Mouse (Mus musculus) ES-Bruce4 (cell line): ENCODE results near the gene Atp6v1f. TPM values are rescaled to one million over a fixed set of nuclear protein-coding genes. Genes with fewer than 3 reads are reported as not detected.

Experiments used
- H3K27ac ChIP-seq: 2 replicates; pipeline ENCODE4 v1.5.1; 2012; ENCODE audit warnings: low read length, inconsistent platforms; ENCODE audit not compliant: insufficient read depth
- H3K27me3 ChIP-seq: 2 replicates; pipeline ENCODE4 v1.6.1; 2012; ENCODE audit warnings: mild to moderate bottlenecking, low read length, inconsistent platforms; ENCODE audit not compliant: control insufficient read depth, poor library complexity, insufficient read depth, severe bottlenecking
- H3K36me3 ChIP-seq: 2 replicates; pipeline ENCODE4 v1.6.1; 2012; ENCODE audit warnings: inconsistent platforms, mild to moderate bottlenecking, low read length, moderate library complexity; ENCODE audit not compliant: control insufficient read depth, poor library complexity, insufficient read depth, severe bottlenecking
- H3K4me1 ChIP-seq: one replicate; pipeline ENCODE4 v1.8.1; 2011; ENCODE audit warnings: low read length; ENCODE audit not compliant: control insufficient read depth, insufficient read depth
- H3K4me3 ChIP-seq: 2 replicates; pipeline ENCODE4 v1.5.1; 2011; ENCODE audit warnings: low read depth, mild to moderate bottlenecking, low read length
- H3K9ac ChIP-seq: 2 replicates; pipeline ENCODE4 v1.6.1; 2012; ENCODE audit warnings: low read depth, mild to moderate bottlenecking, inconsistent platforms; ENCODE audit not compliant: poor library complexity, severe bottlenecking
- H3K9me3 ChIP-seq: replicated peaks from 2 replicates; pipeline ENCODE4 v1.6.1; 2012; ENCODE audit warnings: mild to moderate bottlenecking, low read length, inconsistent platforms; ENCODE audit not compliant: control insufficient read depth, poor library complexity, insufficient read depth, severe bottlenecking
- CTCF ChIP-seq: IDR thresholded peaks from one replicate; pipeline ENCODE4 v1.8.1; 2011; ENCODE audit warnings: low read depth, low read length
- EP300 ChIP-seq: IDR thresholded peaks from 2 replicates; pipeline ENCODE4 v1.6.1; 2011; ENCODE audit warnings: low read depth, low read length; ENCODE audit not compliant: insufficient read depth
- POLR2A ChIP-seq: IDR thresholded peaks from one replicate; pipeline ENCODE4 v1.8.1; 2011; ENCODE audit warnings: low read length; ENCODE audit not compliant: insufficient read depth
- polyA plus RNA-seq: library from polyadenylated mRNA; stranded (reverse); fragments of >200 nt; gene quantifications from 2 replicates; pipeline ENCODE4 v1.2.4, GENCODE M21; 2011; ENCODE audit warnings: low read depth; ENCODE audit not compliant: missing spikeins, insufficient read depth, insufficient read length

Atp6v1f gene
- polyA plus RNA-seq, 1 experiment = 142 TPM

GRCm38 (mm10) chr6:29431473-29431872, 36.0 kb upstream of the Atp6v1f start:
- Histone ChIP-seq H3K27me3 (peaks cover 2% of the 10 kb centered on the region; the same call in 1 of the 2 replicates), H3K9ac (no peak overlapping the region)

GRCm38 (mm10) chr6:29432156-29432555, 35.4 kb upstream of the Atp6v1f start:
- Histone ChIP-seq H3K9ac (no peak overlapping the region), H3K4me1 (peaks cover 8% of the 10 kb centered on the region), H3K36me3 (no peaks in the 10 kb centered on the region), H3K4me3 (no peak overlapping the region), H3K27ac (no peak overlapping the region), H3K9me3 (no peaks in the 10 kb centered on the region), H3K27me3 (peaks cover 2% of the 10 kb centered on the region; the same call in 1 of the 2 replicates)
- TF ChIP-seq EP300 (no peak), CTCF (no peak), POLR2A (no peak)

More at GRCm38 (mm10) chr6:29431473-29431872, 36.0 kb upstream of the Atp6v1f start:
- Histone ChIP-seq H3K4me1 (peaks cover 8% of the 10 kb centered on the region), H3K9me3 (no peaks in the 10 kb centered on the region), H3K27ac (no peak overlapping the region), H3K36me3 (no peaks in the 10 kb centered on the region), H3K4me3 (no peak overlapping the region)
- no peak for TF ChIP-seq POLR2A
- no peak for TF ChIP-seq EP300
- no peak for TF ChIP-seq CTCF

- Histone ChIP-seq H3K4me1 (peaks cover 8% of the 10 kb centered on the region), H3K36me3 (no peaks in the 10 kb centered on the region), H3K9me3 (no peaks in the 10 kb centered on the region), H3K27ac (no peak overlapping the region), H3K9ac (peak overlapping the region; percentile 60), H3K27me3 (peaks cover 2% of the 10 kb centered on the region; the same call in 1 of the 2 replicates), H3K4me3 (no peak overlapping the region)
- TF ChIP-seq CTCF (no peak), POLR2A (no peak), EP300 (no peak)
Observed at GRCm38 (mm10) chr6:29432676-29433037, 34.9 kb upstream of the Atp6v1f start.

GRCm38 (mm10) chr6:29433038-29433803, 34.3 kb upstream of the Atp6v1f start, which contains the start of gene Flnc:
Gene Flnc (plus strand): TSS chr6:29433256.
- Histone ChIP-seq H3K4me3 (peak within 1 kb of the TSS; percentile 66), H3K36me3 (no peaks in the 10 kb centered on the region), H3K4me1 (peaks cover 8% of the 10 kb centered on the region), H3K27me3 (peaks cover 2% of the 10 kb centered on the region; the same call in 1 of the 2 replicates), H3K9me3 (no peaks in the 10 kb centered on the region), H3K9ac (peak within 1 kb of the TSS; percentile 60), H3K27ac (no peak within 1 kb of the TSS)
- no peak for TF ChIP-seq POLR2A
- TF ChIP-seq CTCF = no peak
- no peak for TF ChIP-seq EP300

- Histone ChIP-seq H3K27me3 (peaks cover 2% of the 10 kb centered on the region; the same call in 1 of the 2 replicates), H3K27ac (no peak overlapping the region), H3K4me3 (peak overlapping the region; percentile 66), H3K9ac (peak overlapping the region; percentile 60), H3K4me1 (peaks cover 8% of the 10 kb centered on the region), H3K36me3 (no peaks in the 10 kb centered on the region), H3K9me3 (no peaks in the 10 kb centered on the region)
- TF ChIP-seq CTCF (no peak), EP300 (no peak), POLR2A (no peak)
Observed at GRCm38 (mm10) chr6:29433804-29434795, 33.4 kb upstream of the Atp6v1f start.
